Mouse (Mus musculus) liver, embryonic 15.5 days (tissue): ENCODE data around the gene Zbtb22. TPM values are rescaled to one million over a fixed set of nuclear protein-coding genes. Genes with fewer than 3 reads are reported as not detected.
A peak's percentile ranks its signal among the peaks of the same experiment; 100 is the strongest.

Experiments
- ATAC-seq: fragments of 200-750 bp; cut with Nextera tagmentation; 2 replicates; pipeline ENCODE4 v1.8.0; 2017; ENCODE audit warnings: moderate number of reproducible peaks, mild to moderate bottlenecking, moderate library complexity; ENCODE audit not compliant: insufficient read depth
- H3K27ac ChIP-seq: fragments of 300-500 bp; sonication (generic); replicated peaks from 2 replicates; pipeline ENCODE4 v1.5.1; 2015; ENCODE audit warnings: mild to moderate bottlenecking, inconsistent platforms
- H3K27me3 ChIP-seq: fragments of 300-500 bp; sonication (generic); 2 replicates; pipeline ENCODE4 v1.6.1; 2015; ENCODE audit warnings: mild to moderate bottlenecking, inconsistent platforms
- H3K36me3 ChIP-seq: fragments of 300-500 bp; sonication (generic); replicated peaks from 2 replicates; pipeline ENCODE4 v1.6.1; 2015; ENCODE audit warnings: moderate library complexity, mild to moderate bottlenecking, inconsistent platforms
- H3K4me1 ChIP-seq: fragments of 300-500 bp; sonication (generic); replicated peaks from 2 replicates; pipeline ENCODE4 v1.6.1; 2015; ENCODE audit warnings: inconsistent platforms
- H3K4me2 ChIP-seq: fragments of 300-500 bp; sonication (generic); 2 replicates; pipeline ENCODE4 v1.6.1; 2015; ENCODE audit warnings: moderate library complexity, mild to moderate bottlenecking, inconsistent platforms
- H3K4me3 ChIP-seq: fragments of 300-500 bp; sonication (generic); replicated peaks from 2 replicates; pipeline ENCODE4 v1.5.1; 2015; ENCODE audit warnings: mild to moderate bottlenecking, inconsistent platforms
- H3K9ac ChIP-seq: fragments of 300-500 bp; sonication (generic); 2 replicates; pipeline ENCODE4 v1.6.1; 2015; ENCODE audit warnings: moderate library complexity, mild to moderate bottlenecking, inconsistent platforms
- H3K9me3 ChIP-seq: fragments of 300-500 bp; sonication (generic); replicated peaks from 2 replicates; pipeline ENCODE4 v1.6.1; 2016; ENCODE audit warnings: inconsistent platforms
- whole genome bisulfite sequencing: fragments of 180-500 bp; shearing (Covaris S2); methylation state at CpG from one replicate; pipeline ENCODE4 v1.1.7; 2015; ENCODE audit warnings: mixed read lengths; ENCODE audit not compliant: insufficient replicate concordance; 5-methylcytosine and 5-hydroxymethylcytosine counted together
- polyA plus RNA-seq: library from polyadenylated mRNA; unstranded; fragments of >200 nt; fragmentation: Nextera tagmentation; extraction: Ambion mirVana; gene quantifications from 2 replicates; pipeline ENCODE4 v1.2.1, GENCODE M21; 2015

The Zbtb22 gene
- polyA plus RNA-seq, 1 experiment from 2014 or later = 8.2 TPM

- ATAC-seq = no peak
- Histone ChIP-seq H3K27ac (no peak overlapping the region), H3K9ac (no peak overlapping the region), H3K27me3 (no peaks in the 10 kb centered on the region), H3K36me3 (peaks cover 56% of the 10 kb centered on the region), H3K4me1 (peaks cover 39% of the 10 kb centered on the region), H3K9me3 (no peaks in the 10 kb centered on the region), H3K4me2 (no peak overlapping the region), H3K4me3 (no peak overlapping the region)
- 80% methylated on average over 21 of the region's 21 CpGs for WGBS
Measured at GRCm38 (mm10) chr17:33935422-33936055, 19.8 kb downstream of the Zbtb22 start.

DNA sequence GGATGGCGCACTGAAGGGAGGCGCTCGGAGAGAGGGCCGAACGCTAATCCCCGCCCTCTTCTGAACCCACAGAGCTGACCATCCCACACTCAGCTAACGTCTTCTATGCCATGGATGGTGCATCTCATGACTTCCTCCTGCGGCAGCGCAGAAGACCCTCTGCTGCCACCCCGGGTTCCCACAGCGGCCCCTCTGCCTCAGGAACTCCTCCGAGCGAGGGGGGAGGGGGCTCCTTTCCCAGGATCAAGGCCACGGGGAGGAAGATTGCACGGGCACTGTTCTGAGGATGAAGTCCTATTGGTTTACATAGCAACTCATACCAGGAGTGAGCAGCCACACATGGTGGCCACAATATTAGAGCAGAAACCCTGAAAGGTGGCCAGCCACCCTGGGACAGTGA, 21.3 kb downstream of the Zbtb22 start:
- Histone ChIP-seq H3K27me3 (no peaks in the 10 kb centered on the region), H3K4me3 (no peak overlapping the region), H3K9me3 (no peaks in the 10 kb centered on the region), H3K36me3 (peaks cover 54% of the 10 kb centered on the region), H3K9ac (no peak overlapping the region), H3K27ac (no peak overlapping the region), H3K4me2 (no peak overlapping the region), H3K4me1 (peaks cover 38% of the 10 kb centered on the region)
- 82% methylated on average over 15 of the region's 15 CpGs for WGBS
- ATAC-seq = no peak

DNA sequence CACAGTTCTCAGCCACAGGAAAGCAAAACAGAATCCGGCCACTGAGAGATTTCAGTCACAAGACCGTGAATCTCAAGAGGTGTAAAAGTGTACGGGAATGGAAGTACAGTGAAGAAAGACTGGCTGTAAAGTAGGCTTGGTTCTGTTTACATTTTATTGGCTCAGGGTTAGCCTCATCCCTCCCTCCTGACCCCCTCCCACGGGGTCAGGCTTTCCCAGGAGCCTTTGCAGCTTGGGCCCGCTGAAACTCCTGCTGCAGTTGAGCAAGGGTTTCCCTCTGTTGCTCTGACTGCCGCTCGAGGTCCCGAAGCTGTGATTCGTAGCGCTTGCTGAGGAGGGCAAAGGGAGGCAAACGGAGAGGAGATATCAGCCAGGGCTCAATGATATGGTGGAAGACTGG, 23.1 kb downstream of the Zbtb22 start:
- H3K4me1 ChIP-seq = peaks cover 31% of the 10 kb centered on the region
- H3K36me3 ChIP-seq = peaks cover 47% of the 10 kb centered on the region
- no peaks in the 10 kb centered on the region for H3K9me3 ChIP-seq
- H3K9ac ChIP-seq = peak overlapping the region; percentile 81; the same call in 1 of the 2 replicates
- peak overlapping the region; percentile 98 for H3K4me2 ChIP-seq
- H3K27ac ChIP-seq = no peak overlapping the region
- H3K4me3 ChIP-seq = peak overlapping the region; percentile 89
- H3K27me3 ChIP-seq = no peaks in the 10 kb centered on the region
- WGBS = 73% methylated on average over 11 of the region's 11 CpGs
- no peak for ATAC-seq

DNA sequence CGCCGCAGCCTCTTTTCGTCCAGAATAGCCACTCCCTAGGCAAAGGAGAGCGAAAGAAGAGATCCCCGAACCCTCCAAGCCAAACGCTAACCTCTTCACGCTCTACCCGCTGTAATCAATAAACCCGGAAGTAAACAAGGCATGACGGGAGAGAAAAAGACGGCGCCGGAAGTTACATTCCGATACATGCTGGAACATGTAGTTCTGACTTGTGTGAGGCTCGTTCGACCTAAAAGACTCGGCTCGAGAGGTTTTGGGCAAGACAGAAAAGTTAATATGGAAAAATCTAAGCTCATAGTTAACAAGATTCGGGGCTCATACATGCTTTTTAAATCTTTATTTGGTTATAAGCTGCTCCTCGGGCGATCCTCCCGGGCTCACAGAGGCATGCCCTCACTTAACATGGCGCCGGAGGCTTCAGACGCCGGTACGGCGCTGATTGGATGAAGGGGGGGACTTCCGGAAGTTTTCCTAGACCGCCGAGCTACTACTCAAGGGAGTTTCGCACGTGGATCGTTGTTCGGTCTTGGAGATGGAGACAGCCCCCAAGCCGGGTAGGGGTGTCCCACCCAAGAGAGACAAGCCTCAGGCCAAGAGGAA, 24.6 kb downstream of the Zbtb22 start, which contains the start of the genes Pfdn6 and Wdr46:
Gene Pfdn6, minus strand, starts transcription at position 138 of the 600 bp plus-strand sequence.
Gene Wdr46, plus strand, starts transcription at position 455 of the 600 bp plus-strand sequence.
- Histone ChIP-seq H3K4me3 (peak within 1 kb of the TSS; percentile 89), H3K27ac (peak within 1 kb of the TSS; percentile 82), H3K36me3 (peaks cover 50% of the 10 kb centered on the region), H3K27me3 (no peaks in the 10 kb centered on the region), H3K9ac (peak within 1 kb of the TSS; percentile 81), H3K4me2 (peak within 1 kb of the TSS; percentile 98), H3K9me3 (no peaks in the 10 kb centered on the region), H3K4me1 (peaks cover 31% of the 10 kb centered on the region)
- peak; percentile 88 for ATAC-seq
- WGBS = under 1% methylated on average over 36 of the region's 36 CpGs

- H3K4me1 ChIP-seq = peaks cover 31% of the 10 kb centered on the region
- no peaks in the 10 kb centered on the region for H3K27me3 ChIP-seq
- no peaks in the 10 kb centered on the region for H3K9me3 ChIP-seq
- peak overlapping the region; percentile 89 for H3K4me3 ChIP-seq
- no peak overlapping the region for H3K27ac ChIP-seq
- peak overlapping the region; percentile 81 for H3K9ac ChIP-seq
- H3K36me3 ChIP-seq = peaks cover 50% of the 10 kb centered on the region
- peak overlapping the region; percentile 98 for H3K4me2 ChIP-seq
- no peak for ATAC-seq
- under 1% methylated on average over 26 of the region's 26 CpGs for WGBS
Measured at GRCm38 (mm10) chr17:33940981-33941380, 25.3 kb downstream of the Zbtb22 start.

DNA sequence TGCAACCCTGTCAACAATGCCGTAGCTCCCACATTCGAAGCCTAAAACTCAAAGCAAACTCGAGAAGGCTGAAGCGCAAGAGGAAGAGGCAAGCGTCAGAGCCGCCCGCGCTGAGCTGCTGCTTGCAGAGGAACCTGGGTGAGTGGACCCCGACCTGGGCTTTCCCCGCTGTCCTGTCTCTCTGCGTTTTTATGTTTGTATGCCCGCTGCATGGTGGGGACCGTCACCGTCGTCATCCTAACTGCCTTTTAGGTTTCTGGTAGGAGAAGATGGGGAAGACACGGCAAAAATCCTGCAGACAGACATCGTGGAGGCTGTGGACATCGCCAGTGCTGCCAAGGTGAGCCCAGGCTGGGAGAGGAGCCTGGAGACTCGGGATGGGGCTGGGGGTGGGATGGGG, 25.7 kb downstream of the Zbtb22 start:
- 37% methylated on average over 19 of the region's 19 CpGs for WGBS
- Histone ChIP-seq H3K36me3 (peaks cover 53% of the 10 kb centered on the region), H3K4me1 (peaks cover 31% of the 10 kb centered on the region), H3K4me2 (peak overlapping the region; percentile 98), H3K4me3 (peak overlapping the region; percentile 89), H3K27ac (no peak overlapping the region), H3K9me3 (no peaks in the 10 kb centered on the region), H3K9ac (peak overlapping the region; percentile 81), H3K27me3 (no peaks in the 10 kb centered on the region)
- ATAC-seq = no peak

- Histone ChIP-seq H3K27me3 (no peaks in the 10 kb centered on the region), H3K27ac (no peak overlapping the region), H3K4me1 (peaks cover 36% of the 10 kb centered on the region), H3K9ac (no peak overlapping the region), H3K4me2 (no peak overlapping the region), H3K9me3 (no peaks in the 10 kb centered on the region), H3K4me3 (no peak overlapping the region), H3K36me3 (peaks cover 42% of the 10 kb centered on the region)
- 83% methylated on average over 15 of the region's 15 CpGs for WGBS
- ATAC-seq = no peak
Measured at GRCm38 (mm10) chr17:33943454-33943853, 27.8 kb downstream of the Zbtb22 start.

DNA sequence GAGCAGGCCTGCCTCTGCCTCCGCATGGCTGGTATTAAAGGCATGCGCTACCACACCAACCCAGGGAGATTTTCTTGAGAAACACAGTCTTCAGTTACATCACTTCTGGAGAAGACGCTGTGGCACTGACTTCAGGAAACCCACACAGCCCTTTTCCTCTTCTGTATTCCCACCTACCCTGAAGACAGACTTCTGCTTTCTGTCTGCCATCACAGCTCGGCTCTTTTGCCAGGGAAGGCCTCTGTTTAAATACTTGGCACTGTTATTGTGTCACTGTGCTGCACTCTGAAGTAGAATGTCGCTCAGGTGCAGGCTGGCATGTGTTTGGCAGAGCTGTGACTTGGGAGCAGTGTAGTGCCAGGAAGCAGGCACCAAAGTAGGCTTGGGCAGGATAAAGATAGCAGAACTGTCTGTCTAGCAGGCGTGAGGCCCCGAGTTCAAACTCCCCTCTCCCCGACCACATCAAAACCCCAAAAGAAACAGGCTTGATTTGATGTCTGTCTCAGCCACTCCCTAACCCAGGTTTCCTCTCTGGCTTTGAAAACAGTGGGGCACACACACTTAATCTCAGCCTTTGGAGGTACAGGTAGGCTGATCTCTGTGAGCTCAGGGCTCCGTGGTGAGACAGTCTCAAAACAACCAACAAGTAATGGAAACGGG, 31.9 kb downstream of the Zbtb22 start:
- H3K4me3 ChIP-seq = no peak overlapping the region
- no peak overlapping the region for H3K4me2 ChIP-seq
- no peak for ATAC-seq
- WGBS = 57% methylated on average over 10 of the region's 10 CpGs
- no peaks in the 10 kb centered on the region for H3K27me3 ChIP-seq
- H3K4me1 ChIP-seq = peaks cover 41% of the 10 kb centered on the region
- H3K27ac ChIP-seq = 0 out of 2 replicates have a peak overlapping the region, but pooled peaks have one; percentile 33
- H3K36me3 ChIP-seq = peaks cover 66% of the 10 kb centered on the region
- no peaks in the 10 kb centered on the region for H3K9me3 ChIP-seq
- H3K9ac ChIP-seq = no peak overlapping the region

- Histone ChIP-seq H3K27ac (no peak overlapping the region; the same call in 1 of the 2 replicates), H3K9me3 (no peaks in the 10 kb centered on the region)
Measured at GRCm38 (mm10) chr17:33948090-33948904, 32.6 kb downstream of the Zbtb22 start.

DNA sequence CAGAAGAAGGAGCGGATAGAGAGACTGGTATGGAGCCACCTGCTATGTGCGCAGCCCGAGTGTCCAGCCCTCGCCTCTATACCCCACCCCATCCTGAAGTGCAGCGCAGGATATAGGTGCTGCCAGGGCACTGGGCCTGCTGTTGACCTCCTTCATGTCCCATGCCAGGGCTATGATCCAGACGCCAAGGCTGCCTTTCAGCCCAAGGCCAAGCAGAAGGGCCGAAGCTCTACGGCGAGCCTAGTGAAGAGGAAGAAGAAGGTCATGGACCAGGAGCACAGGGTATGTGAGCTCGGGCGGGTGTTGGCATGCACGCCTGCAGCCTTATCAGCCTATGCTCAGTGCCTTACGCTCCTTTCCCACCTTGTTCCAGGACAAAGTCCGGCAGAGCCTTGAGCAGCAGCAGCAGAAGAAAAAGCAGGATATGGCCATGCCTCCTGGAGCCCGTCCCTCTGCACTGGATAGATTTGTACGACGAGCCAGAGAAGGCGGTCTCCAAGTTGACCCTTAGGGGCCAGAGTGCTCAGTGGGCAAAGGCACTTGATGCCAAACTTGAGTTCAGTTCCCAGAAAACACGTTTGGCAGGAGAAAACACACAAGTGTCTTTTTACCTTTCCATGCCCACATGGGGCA, 33.3 kb downstream of the Zbtb22 start:
- no peaks in the 10 kb centered on the region for H3K9me3 ChIP-seq
- no peak overlapping the region for H3K27ac ChIP-seq
- H3K9ac ChIP-seq = no peak overlapping the region
- H3K27me3 ChIP-seq = no peaks in the 10 kb centered on the region
- no peak overlapping the region for H3K4me2 ChIP-seq
- no peak overlapping the region for H3K4me3 ChIP-seq
- ATAC-seq = no peak
- 77% methylated on average over 19 of the region's 19 CpGs for WGBS
- H3K36me3 ChIP-seq = peaks cover 69% of the 10 kb centered on the region
- peaks cover 55% of the 10 kb centered on the region for H3K4me1 ChIP-seq

More at GRCm38 (mm10) chr17:33948090-33948904, 32.6 kb downstream of the Zbtb22 start:
- H3K4me2 ChIP-seq = no peak overlapping the region
- H3K9ac ChIP-seq = no peak overlapping the region
- H3K36me3 ChIP-seq = peaks cover 66% of the 10 kb centered on the region
- 78% methylated on average over 22 of the region's 22 CpGs for WGBS
- H3K4me3 ChIP-seq = no peak overlapping the region
- no peaks in the 10 kb centered on the region for H3K27me3 ChIP-seq
- no peak for ATAC-seq
- peaks cover 48% of the 10 kb centered on the region for H3K4me1 ChIP-seq
